Mouse (Mus musculus): ENCODE results near the gene Klre1.

The Klre1 gene

DNA sequence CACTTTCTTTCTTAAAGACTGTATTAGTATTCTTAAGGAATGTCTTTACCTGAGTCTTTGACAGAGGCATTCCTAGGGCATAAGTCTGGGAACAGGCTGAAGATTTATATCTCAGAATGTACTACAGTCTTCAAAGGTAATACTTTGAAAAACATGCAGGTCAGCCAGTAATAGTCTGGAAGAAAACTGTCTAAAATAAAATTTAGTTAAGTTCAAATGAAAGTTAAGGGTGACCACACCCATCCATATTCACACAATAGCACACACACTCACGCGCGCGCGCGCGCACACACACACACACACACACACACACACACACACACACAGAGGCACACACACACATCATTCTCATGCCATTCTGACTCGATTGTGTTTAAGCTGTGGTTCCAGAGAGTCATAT is at the start of gene Klre1:
TSS of gene Klre1 (plus strand) at position 301 of the 400 bp plus-strand sequence.
- no peak for DNase-seq (ENCODE audit: low spot score in 2 of 2)

DNA sequence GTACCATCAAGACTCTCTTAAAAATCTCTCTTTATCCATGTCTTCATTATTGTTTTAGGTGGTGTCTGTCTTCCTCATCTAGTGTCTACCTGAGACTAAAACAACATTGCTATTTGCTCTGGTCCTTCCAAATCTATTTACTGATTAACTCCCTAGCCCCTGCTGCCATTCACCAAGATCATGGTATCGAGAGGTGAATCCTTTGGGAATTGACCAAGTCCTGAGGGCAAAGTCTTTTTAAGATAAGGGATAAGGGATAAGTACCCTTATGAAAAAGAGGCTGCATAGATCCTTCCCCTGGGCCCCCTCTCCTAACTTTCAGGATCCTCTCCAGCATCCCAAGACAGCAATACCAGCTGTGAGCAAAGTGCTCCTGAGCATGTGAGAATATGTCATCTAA is 48.1 kb upstream of the Klre1 start:
- DNase-seq (ENCODE audit: low spot score in 2 of 2): no peak

DNA sequence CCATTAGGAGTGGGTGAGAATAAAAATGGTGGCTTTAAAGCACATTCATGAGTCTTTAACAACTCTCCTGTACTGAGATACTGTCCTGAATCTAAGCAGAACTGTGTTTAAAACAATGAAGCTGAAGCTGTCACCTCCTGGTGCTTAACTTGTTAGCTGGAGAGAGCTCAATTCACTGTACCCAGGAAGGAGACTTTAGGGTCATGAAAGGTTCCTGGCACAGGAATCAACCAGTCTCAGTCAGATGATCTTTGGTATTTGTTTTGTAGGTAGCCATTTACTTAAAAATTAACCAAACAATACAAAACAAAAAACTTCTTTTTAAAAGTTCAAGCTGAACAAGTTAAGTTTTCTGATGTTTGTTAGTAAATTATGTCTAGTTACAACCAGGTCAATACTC is 47.4 kb upstream of the Klre1 start:
- DNase-seq (ENCODE audit: low spot score in 2 of 2): no peak

DNA sequence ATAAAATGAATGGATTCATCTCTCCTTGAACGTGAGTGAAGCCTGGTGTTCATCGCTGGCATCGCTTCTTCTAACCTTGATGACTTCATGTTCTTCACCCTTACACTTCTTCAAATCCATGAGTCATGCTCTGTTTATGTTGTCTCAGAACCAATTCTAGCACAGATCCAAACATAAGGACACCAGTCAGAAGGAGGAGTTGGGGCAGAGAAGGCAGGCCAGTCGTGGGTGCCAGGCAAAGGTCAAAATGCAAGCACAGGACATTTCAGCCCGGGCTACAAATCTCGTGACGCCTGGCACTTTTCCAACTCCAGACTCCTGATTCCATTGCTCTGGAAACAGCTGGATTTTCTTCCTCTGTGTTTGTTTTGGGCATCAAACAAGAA is 45.2 kb upstream of the Klre1 start:
- peak; percentile 46 to 70 for DNase-seq (ENCODE audit: low spot score in 2 of 2)

DNA sequence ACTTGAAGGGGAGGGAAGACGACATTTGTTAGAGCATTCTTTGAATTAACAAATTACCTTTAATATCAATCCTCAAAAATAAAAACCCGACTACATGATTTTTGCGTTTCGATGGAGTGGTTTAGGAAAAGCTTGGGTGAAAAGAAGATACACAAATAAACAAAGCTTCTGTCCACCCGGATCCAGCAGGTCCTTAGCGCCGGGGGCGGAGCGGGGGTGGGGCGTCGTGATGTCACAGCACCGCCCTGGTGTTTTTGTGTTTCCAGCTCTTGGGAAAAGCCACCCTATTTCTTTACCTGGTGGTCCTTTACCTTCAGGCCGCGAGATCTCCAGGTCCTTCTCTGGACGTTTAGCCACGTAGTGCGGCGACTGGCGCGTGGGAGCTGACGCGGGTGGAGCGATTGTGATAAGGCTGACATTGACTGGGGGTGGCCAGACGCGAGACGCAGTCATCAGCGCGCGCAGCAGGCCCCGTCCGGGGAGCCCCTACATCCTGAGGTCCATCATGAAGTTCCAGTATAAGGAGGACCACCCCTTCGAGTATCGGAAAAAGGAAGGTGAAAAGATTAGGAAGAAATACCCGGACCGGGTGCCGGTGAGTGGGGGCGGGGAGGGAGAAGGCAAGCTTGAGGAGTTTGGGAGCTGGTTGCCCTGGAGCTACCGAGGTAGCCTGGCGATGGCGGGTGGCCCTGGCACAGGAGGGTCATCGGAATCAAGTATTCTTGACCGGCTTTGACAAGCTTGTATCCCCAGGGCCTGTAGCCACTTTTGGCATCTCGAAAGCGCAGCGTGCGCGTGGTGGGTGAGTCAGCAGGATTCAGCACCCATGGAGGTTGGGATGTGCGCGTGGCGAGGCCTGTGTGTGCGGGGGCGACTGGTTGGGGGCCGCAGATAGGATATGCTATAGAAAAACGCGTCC is 44.5 kb upstream of the Klre1 start, which contains the start of gene Gabarapl1:
TSS of gene Gabarapl1 (plus strand) at position 219 of the 919 bp plus-strand sequence.
- DNase-seq (ENCODE audit: low spot score in 2 of 2): peak; percentile 67 to 84

DNA sequence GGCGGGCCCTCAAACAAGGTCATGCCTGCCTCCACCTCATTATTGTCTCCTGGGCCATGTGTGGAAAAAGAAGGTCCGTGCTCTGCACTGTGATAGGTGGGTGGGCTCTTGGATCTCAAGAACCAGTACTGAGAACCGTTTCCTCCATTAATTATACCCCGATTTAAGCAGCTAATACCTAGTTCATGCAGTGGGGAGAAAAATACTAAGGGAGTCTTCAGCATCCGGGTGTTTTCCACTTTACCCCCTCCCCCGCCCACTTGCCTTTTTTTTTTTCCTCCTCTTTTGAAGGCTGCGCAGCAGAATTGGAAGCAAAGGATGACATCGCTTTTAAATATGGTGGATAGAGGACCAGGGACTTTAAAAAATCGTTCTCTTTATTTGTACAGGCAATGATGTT is 43.6 kb upstream of the Klre1 start:
- DNase-seq (ENCODE audit: low spot score in 2 of 2): no peak

DNA sequence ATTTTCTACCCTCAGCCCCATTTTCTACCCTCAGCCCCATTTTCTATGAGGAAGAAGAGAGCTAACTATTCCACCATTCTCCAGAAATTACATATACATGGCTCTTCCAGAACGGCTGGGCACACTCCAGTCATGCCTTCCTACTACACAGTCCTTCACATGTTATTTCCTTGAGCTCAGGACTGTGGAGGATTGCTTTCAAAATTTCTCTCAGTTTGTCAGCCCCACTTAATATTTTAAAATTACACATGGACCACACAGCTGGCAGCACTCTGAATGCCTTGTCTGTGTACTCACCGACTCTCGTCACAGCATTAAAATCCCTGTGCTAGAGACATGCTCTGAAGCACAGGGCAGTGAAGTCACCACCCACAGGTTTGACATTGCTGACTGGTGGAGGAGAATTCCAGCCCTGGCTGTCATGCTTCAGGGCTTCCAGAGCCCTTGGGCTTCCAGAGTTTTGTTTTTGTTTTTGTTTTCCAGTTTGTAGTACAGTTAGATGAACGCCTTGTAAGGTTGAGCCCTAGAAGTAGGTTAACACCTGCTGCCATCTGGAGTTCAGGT is 43.0 kb upstream of the Klre1 start:
- DNase-seq (ENCODE audit: low spot score in 2 of 2): no peak

DNA sequence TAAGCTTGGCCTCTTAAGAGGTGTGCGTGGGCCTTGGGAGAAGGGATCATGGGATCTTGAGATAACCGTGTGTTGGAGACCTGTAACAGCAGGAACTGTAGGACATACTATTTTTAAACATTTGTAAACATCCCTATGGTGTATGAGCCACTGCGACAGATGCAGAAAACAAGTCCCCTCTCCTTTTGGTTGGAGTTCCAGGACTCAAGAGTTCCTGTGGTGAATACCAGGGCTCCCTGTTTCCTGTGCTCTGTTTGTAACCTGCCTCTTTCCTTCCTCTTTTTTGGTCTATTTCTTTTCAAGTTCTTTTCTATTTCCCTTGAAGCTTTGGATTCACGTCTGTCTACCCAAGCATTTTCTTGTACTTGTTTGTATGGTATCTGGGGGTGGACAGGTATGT is 42.0 kb upstream of the Klre1 start:
- DNase-seq (ENCODE audit: low spot score in 2 of 2): no peak

DNA sequence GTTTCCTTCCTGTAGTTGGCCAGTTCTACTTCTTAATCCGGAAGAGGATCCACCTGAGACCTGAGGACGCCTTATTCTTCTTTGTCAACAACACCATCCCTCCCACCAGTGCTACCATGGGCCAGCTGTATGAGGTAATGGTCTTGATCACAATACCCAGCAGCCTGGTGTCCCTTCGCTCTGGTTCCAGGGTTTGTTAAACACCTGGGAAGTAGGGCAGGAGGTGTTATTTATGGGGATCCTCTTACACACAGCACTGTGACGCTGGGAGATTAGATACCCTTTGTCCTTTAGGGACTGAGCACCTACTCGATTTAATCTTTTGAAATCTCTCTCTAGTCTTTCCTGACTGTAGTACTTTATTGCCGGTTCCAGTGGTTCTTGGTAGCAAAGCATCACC is 39.1 kb upstream of the Klre1 start:
- DNase-seq (ENCODE audit: low spot score in 2 of 2): no peak

DNA sequence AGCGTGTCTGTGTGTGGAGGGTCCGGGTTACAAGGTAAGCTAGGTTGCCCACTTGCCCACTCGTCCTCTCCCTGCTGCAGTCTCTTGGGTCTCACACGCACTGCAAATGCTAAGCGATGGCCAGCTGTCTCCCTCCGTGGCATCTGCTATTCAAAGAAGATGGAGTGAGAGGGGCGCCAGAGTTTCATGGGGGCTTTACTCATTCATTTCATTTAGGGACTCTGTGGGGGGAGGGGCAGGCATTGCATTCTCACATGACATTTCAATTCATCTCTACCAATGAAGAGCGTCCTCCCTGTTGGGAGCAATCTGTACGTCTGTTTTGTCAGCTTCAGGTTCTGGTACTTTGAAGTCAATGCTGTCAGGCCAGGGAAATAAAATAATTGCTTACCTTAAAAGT is 35.8 kb upstream of the Klre1 start:
- no peak for DNase-seq (ENCODE audit: low spot score in 2 of 2)

DNA sequence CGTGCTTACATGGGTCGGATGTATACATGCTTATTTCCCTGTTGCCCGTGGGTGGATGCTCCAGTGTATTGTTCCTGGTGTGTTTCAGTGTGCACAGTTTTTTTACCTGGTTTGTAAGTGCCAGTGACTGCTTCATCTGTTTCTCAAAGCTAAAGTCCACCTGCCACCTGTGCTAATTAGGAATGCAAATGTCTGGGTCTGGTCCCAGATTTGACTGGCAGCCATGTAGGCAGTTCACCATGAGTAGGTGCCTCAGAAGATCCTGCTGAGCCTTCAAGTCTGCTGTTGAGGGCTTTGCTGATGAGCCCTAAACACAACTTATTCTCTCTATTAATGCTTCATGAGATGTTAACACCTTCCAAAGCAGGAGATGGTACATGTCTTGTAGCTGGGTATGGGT is 35.2 kb upstream of the Klre1 start:
- DNase-seq (ENCODE audit: low spot score in 2 of 2): no peak

DNA sequence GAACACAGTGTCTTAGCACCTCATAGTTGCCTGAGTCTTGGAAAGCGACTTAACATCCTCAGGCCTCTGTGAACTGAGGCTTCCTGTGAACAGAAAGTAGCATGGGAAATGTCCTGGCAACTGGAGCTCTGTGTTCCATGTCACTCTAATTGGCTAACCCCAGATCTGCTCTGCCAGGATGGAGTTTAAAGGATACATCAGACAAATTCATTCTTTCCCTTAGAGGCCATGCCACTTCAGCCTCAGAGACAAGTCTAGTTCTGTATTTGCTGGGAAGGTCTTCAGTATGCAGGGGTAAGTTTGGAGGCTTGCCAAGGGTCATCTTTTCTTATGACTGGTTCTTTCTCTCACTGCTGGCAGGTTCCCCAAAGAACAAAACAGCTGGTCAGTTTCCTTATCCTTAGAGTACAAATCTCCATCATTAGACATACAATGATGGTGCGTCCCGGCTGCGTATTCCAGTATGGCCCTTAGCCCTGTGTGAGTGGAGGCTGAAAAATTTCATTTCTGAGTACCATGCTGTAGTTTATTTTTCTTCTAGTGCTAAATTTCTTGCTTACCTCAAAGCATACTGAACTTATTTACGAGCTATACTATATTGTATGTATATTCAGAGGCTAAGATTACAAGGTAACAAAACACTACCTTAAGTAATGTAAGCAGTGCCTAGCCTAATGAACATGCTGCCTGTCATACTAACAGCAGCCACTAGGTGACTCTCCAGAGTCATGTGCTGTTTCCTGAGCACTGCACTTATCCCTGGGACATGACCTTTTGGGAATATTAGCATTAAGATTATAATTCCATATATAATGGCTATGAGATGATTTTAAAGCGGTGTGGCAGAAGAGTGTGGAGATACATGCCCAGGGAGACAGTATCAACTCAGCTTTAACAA is 33.7 kb upstream of the Klre1 start:
- DNase-seq (ENCODE audit: low spot score in 2 of 2): no peak

DNA sequence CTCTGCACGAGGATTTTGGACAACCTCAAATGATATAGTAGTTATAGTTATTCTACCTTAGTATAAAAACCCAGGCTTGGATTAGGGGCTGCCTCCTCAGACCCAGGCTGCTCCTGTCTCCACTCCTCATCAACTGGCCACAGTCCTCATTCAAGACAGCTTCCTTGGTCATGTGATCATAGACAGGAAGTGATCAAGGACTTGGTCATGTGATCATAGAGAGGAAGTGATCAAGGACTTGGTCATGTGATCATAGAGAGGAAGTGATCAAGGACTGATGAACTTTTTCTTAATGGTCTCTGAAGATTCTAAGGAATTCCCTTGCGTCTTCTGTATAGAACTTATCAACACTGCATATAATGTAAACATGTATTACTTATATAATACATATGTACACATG is 30.4 kb upstream of the Klre1 start:
- no peak for DNase-seq (ENCODE audit: low spot score in 2 of 2)

DNA sequence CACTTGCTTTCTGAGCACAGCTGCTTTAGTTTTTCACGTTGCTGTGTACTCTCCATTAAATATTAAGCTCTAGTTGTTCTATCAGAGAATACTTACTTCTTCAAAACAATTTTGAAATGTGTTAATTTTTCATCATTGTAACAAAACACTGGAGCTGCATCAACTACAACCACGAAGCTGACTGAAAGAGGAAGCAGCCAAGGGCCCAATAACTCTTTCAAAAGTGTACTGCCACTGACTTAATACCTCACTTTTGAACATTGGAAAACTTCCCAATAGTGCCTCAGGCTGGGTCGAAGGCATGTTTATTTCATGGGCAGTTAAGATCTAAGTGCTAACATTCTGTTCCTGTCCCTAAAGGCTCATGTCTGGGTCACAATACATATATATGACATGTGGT is 29.7 kb upstream of the Klre1 start:
- DNase-seq (ENCODE audit: low spot score in 2 of 2): no peak

DNA sequence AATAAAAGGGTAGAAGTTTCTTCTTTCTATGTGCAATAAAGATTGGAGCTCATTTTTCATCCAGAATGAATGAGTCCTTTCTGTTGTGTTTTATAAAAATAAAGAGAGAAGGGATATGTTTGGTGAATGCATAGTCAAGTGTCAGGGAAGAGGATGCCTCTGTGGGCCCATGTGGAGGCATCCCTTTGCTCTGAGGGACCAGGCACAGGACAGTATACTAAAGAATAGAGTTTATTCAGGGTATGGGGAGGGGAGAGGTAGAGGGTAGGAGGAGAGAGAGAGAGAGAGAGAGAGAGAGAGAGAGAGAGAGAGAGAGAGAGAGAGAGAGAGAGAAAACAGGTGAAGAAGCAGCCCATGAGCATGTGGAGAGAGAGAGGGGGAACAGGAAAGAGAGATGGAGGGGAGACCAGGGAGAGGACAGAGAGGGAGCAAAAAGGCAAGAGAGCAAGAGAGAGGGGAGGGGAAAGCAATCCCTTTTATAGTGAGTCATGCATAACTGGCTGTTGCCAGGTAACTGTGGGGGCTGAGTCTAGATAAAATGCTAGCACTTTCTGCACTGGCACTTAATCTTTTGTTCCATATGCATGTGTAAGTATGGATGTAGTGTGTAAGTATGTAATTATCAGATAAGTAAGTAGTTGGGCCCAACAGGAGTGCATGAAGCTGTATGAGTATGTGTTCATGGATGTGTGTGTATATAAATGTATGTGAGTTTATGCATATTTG is 20.2 kb upstream of the Klre1 start:
- DNase-seq (ENCODE audit: low spot score in 2 of 2): no peak

DNA sequence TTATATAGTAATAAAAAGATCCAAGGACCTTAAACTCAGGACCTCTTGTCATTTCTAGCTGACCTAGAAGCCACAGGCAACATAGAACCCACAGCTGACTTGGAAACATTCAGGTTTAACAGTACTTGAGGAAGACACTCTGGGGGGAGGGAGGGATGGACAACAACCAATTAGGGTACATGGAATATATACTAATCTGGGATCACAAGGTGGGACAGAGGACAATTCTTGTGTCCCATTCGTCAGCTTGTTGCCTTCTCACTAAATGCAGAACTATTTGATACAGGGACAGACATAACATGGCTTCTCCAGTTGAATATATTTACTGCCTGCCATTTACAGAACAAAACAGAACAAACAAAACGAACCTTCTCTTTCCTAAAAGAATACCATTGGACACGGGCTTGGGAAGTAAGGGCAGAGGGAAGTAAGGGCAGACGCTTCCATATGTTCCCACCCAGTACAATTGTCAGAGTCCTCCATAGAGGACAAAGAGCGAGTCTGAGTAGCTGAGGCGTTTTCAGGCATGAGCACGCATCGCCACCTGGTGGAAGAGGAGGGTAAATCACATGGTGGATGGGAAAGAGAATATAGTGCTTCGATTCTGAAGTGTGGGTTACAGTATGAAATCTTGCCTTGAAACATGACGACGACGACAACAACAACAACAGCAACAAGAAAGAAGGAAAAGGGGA is 18.6 kb upstream of the Klre1 start:
- peak; percentile 39 to 69 for DNase-seq (ENCODE audit: low spot score in 2 of 2)

DNA sequence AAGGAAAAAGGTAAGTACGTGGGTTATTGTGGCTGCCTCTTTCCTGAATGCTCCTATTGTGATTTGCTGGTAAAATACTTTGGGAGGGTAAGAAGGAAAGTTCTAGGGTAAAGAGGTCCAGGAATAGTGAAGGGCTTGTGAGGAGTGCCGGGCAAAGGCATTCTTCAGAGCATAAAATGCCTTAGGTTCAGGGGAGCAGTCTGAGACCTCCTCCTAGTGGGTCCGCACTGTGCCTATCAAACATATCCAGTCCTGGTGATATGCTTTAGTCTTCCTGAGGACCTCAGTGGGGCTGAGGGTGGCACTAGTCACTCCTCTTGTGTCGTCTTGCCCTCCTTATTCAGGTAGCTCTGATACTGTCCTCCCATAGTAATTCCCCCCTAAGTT is 18.1 kb upstream of the Klre1 start:
- no peak for DNase-seq (ENCODE audit: low spot score in 2 of 2)

DNA sequence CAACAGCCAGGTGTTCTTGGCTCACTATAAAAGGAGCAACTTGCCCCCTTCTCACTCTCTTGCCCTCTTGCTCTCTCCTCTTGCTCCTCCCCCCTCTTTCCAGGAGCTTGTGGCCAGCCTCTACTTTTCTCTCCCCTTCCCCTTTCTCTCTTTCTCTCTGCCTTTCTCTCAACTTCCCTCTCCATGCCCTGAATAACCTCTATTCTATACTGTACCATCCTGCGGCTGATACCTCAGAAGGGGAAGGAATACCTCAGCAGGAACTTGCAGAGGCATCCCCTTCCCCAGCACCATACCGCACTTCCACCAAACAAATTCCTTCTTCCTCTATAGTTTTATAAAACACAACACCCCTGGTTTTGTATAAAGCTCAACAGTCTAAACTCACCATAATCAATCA is 12.4 kb upstream of the Klre1 start:
- DNase-seq (ENCODE audit: low spot score in 2 of 2): no peak

DNA sequence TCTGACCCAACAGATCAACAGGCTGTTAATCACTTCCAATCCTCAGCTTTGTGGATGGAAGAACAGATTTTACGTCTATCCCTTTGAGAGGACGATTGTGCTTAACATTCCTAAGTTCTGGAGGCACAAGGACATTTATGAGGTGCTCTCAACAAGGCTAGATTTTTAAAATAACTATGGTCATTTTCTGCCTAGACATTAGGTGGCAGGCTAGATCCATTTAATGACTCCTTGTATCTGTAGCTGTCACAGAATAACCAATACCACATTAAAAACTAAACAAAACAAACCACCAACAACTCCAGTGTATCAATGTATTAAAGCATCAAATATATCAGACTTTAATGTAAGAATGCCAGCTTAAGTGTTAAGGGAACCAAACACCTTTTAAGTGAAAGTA is 2.4 kb upstream of the Klre1 start:
- DNase-seq (ENCODE audit: low spot score in 2 of 2): no peak

DNA sequence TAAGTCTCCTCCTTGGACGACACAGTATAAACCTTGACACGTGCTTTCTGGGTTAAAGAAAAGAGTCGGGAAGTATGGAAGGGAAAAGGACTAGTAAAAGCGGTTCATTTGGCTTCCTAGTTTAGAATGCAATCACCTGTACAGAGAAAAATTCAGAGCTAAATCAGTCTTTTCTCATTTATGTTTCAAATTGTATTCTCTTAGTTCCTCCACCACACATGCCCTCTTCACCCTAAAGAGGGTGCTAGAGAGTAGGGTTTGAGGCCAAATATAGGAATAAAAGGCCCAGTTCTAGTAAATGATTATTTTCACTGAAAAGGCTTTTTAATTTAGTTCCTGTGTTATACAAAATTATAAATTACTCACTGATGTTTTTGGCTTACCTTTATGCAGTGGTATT is 3.6 kb downstream of the Klre1 start:
- DNase-seq (ENCODE audit: low spot score in 2 of 2): no peak

DNA sequence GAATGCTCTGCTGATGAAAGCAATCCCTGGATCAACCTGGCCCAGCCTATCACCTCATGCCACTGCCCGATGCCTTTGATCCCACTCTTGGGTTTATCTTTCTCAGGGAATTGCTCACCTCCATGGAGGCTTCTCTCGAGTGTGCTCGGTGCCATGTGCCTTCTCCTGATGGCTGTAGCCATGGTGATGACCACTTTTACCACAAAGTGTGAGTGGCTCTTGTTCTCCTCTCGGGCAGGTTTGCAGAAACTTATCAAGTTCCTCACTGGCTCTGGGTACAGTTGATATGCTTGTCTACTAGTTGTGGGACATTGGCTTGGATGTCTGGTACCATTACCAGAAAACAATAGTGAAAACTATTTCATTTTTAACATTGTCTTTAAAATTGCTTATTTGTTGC is 4.2 kb downstream of the Klre1 start:
- no peak for DNase-seq (ENCODE audit: low spot score in 2 of 2)

All from urinary bladder, postnatal 4 days (tissue).